Mouse (Mus musculus): ENCODE data around the gene Entpd1.

Entpd1 gene

GRCm38 (mm10) chr19:40726148-40726547 is 114.0 kb downstream of the Entpd1 start:
- no peak for DNase-seq (ENCODE audit: low spot score in 2 of 2)

- DNase-seq (ENCODE audit: low spot score in 2 of 2): no peak
Measured at GRCm38 (mm10) chr19:40726614-40727013, 114.4 kb downstream of the Entpd1 start.

- no peak for DNase-seq (ENCODE audit: low spot score in 2 of 2)
Measured at GRCm38 (mm10) chr19:40728213-40728612, 116.0 kb downstream of the Entpd1 start.

DNA sequence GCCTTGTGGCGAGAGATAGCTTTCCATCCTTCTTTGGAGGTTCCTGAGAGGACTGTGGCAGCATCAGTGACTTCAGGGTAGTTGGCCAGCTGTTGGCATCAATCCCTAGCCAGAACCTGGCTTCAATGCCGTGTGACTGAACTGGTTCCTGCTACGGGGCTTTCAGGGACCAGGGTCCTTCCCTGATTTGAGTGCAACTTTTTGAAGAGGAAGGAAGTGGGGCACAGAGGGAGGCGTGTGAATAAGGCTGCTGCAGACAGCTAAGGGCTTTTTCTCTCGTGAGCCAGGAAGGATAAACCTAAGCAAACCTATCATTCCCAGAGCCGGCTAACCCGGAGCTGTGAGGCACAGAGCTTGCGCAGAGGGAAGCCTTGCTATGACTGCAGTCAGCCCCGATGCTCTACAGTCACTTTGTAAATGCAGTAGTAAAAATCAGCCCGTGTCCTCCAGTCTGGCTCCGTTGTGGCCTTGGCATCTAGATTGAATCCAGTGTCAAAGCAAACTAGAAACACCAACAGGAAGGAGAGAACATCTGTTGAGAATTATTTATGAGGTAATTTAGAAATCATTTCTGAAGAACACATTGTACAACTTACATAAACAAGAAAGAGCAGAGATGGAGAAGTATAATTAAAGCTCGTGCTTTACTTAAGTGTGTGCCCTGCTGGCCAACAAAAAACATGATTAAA is 116.7 kb downstream of the Entpd1 start:
- DNase-seq (ENCODE audit: low spot score in 2 of 2): no peak

- no peak for DNase-seq (ENCODE audit: low spot score in 2 of 2)
Measured at GRCm38 (mm10) chr19:40733409-40733808, 121.2 kb downstream of the Entpd1 start.

GRCm38 (mm10) chr19:40733849-40734248 is 121.7 kb downstream of the Entpd1 start:
- DNase-seq (ENCODE audit: low spot score in 2 of 2): no peak

DNA sequence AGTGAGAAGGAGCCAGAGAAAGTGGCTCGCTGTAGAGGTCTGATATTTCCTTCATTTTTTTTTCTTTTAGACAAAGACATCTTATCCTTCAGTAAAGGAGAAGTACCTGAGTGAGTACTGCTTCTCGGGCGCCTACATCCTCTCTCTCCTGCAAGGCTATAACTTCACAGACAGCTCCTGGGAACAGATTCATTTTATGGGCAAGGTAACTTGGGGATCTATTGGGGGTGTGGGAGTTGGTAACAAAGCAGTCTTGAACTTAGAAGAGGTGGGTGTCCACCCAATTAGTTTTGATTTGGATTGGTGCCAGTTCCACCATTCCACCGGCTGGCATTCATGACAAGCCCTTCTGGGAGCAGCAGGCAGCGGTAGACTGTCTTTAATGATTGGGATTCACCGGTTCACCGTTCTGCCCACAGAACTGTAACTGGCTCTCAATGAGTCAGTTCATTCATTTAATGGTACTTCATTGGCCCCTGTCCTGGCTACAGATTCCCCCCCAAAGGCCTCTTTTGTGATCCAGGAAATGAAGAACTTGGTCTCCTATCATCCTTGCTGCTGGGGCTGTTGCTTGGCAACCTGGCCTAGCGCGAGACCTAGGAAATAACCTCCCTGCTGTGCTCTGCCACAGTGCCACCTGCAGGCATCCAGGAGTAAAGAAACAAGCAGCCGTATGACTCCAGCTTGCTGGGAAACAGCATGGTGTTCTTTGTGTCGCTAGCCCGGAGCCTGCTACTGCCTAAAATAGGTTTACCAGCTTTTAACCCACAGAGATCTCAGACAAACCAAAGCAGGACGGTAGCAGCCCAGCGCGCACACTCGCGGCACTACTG is 124.7 kb downstream of the Entpd1 start:
- peak in 1 of 2 experiments; percentile 21 for DNase-seq (ENCODE audit: low spot score in 2 of 2)

DNA sequence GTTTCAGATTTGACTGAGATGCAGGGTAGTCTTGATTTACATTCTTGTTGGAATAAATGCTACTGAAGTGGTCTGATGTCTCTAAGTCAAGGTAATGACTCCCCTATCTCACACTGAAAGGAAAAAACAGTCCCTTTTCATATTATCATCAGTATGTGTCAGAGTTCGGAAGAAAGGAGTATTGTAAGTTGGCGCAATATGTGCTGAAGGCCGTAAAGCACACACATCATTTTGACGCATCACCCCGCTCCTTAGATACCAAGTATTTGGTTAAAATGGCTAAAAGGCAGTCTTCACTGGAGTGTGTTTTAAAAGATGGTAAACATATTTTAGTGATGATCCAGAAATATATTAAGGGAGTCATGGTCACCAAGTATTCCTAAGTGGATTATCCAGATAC is 125.4 kb downstream of the Entpd1 start:
- DNase-seq (ENCODE audit: low spot score in 2 of 2): no peak

- no peak for DNase-seq (ENCODE audit: low spot score in 2 of 2)
Measured at GRCm38 (mm10) chr19:40738683-40739324, 126.6 kb downstream of the Entpd1 start.

DNA sequence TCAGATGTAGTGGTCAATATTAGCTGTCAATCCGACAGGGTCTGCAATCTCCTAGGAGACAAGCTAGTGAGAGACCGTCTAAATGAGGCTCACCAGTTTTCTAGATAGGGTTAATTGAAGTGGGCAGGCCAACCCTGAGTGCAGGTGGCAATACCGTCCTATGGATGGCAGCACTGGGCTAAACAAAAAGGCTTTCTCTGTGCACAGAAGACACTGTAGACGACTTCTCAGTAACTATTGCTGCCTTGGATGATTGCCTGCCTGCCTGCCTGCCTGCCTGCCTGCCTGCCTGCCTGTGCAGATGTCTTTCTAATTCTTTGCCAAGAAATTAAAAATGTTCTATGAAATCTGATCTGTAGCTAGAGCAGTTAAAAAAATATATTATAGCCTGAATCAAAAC is 134.4 kb downstream of the Entpd1 start:
- DNase-seq (ENCODE audit: low spot score in 2 of 2): no peak

GRCm38 (mm10) chr19:40748559-40748958 is 136.4 kb downstream of the Entpd1 start, which contains the start of gene Cc2d2b:
Gene Cc2d2b (plus strand): TSS chr19:40748753.
- no peak for DNase-seq (ENCODE audit: low spot score in 2 of 2)

DNA sequence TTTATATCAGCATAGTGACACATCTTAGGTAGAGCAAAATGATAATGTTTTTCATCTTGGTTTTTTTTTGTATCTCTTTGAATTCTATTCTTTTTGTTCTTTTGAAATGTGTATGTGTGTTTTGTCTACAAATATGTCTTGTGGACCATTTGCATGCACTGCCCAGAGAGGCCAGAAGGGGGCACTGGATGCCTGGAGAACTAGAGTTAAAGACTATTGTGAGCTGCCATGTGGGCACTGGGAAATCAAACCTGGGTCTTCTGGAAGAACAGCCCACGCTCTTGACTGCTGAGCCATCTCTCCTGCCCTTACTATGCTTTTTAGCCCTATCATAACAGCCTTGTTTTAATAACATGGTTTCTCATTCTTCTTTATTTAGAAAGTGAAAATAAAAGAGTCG is 142.1 kb downstream of the Entpd1 start:
- peak; percentile 62 to 80 for DNase-seq (ENCODE audit: low spot score in 2 of 2)

GRCm38 (mm10) chr19:40760071-40760470 is 147.9 kb downstream of the Entpd1 start:
- no peak for DNase-seq (ENCODE audit: low spot score in 2 of 2)

- peak in 1 of 2 experiments; percentile 17 for DNase-seq (ENCODE audit: low spot score in 2 of 2)
Measured at GRCm38 (mm10) chr19:40762023-40762759, 150.0 kb downstream of the Entpd1 start.

GRCm38 (mm10) chr19:40767189-40767588 is 155.0 kb downstream of the Entpd1 start:
- DNase-seq (ENCODE audit: low spot score in 2 of 2): no peak

GRCm38 (mm10) chr19:40769341-40769770 is 157.2 kb downstream of the Entpd1 start:
- DNase-seq (ENCODE audit: low spot score in 2 of 2): peak; percentile 51 to 59

GRCm38 (mm10) chr19:40788004-40788714 is 176.0 kb downstream of the Entpd1 start:
- DNase-seq (ENCODE audit: low spot score in 2 of 2): no peak

- no peak for DNase-seq (ENCODE audit: low spot score in 2 of 2)
Measured at GRCm38 (mm10) chr19:40788715-40789084, 176.5 kb downstream of the Entpd1 start.
